Mouse (Mus musculus) liver, embryonic 12.5 days (tissue): ENCODE data around the gene 4931429L15Rik. TPM values are rescaled to one million over a fixed set of nuclear protein-coding genes. Genes with fewer than 3 reads are reported as not detected.

Experiments used
- ATAC-seq: fragments of 200-750 bp; cut with Nextera tagmentation; 2 replicates; pipeline ENCODE4 v1.8.0; 2017; ENCODE audit warnings: moderate number of reproducible peaks, mild to moderate bottlenecking, moderate library complexity
- H3K27ac ChIP-seq: fragments of 300-500 bp; sonication (generic); 2 replicates; pipeline ENCODE4 v1.5.1; 2016; ENCODE audit warnings: mild to moderate bottlenecking
- H3K27me3 ChIP-seq: fragments of 300-500 bp; sonication (generic); replicated peaks from 2 replicates; pipeline ENCODE4 v1.6.1; 2016; ENCODE audit warnings: mild to moderate bottlenecking, moderate library complexity
- H3K36me3 ChIP-seq: fragments of 300-500 bp; sonication (generic); 2 replicates; pipeline ENCODE4 v1.6.1; 2016; ENCODE audit warnings: mild to moderate bottlenecking, moderate library complexity
- H3K4me1 ChIP-seq: fragments of 300-500 bp; sonication (generic); 2 replicates; pipeline ENCODE4 v1.6.1; 2016
- H3K4me2 ChIP-seq: fragments of 300-500 bp; sonication (generic); 2 replicates; pipeline ENCODE4 v1.6.1; 2016; ENCODE audit warnings: mild to moderate bottlenecking, moderate library complexity
- H3K4me3 ChIP-seq: fragments of 300-500 bp; sonication (generic); 2 replicates; pipeline ENCODE4 v1.5.1; 2016; ENCODE audit warnings: mild to moderate bottlenecking, moderate library complexity
- H3K9ac ChIP-seq: fragments of 300-500 bp; sonication (generic); 2 replicates; pipeline ENCODE4 v1.6.1; 2016; ENCODE audit warnings: mild to moderate bottlenecking, moderate library complexity
- H3K9me3 ChIP-seq: fragments of 300-500 bp; sonication (generic); replicated peaks from 2 replicates; pipeline ENCODE4 v1.6.1; 2016; ENCODE audit warnings: mild to moderate bottlenecking, moderate library complexity
- WGBS: fragments of 180-500 bp; shearing (Covaris S2); methylation state at CpG from one replicate; pipeline ENCODE4 v1.1.7; 2016; ENCODE audit not compliant: insufficient replicate concordance; 5-methylcytosine and 5-hydroxymethylcytosine counted together
- polyA plus RNA-seq: library from polyadenylated mRNA; unstranded; fragments of >200 nt; fragmentation: Nextera tagmentation; extraction: Ambion mirVana; gene quantifications from 2 replicates; pipeline ENCODE4 v1.2.1, GENCODE M21; 2016

The 4931429L15Rik gene
- polyA plus RNA-seq, 1 experiment from 2014 or later = not detected

GRCm38 (mm10) chr9:46272677-46273454 lies 46.9 kb downstream of the 4931429L15Rik start, which contains the start of gene Zpr1:
Gene Zpr1 (plus strand): TSS chr9:46273064.
- Histone ChIP-seq H3K4me3 (peak within 1 kb of the TSS; percentile 85), H3K4me2 (peak within 1 kb of the TSS; percentile 92), H3K36me3 (peaks cover 38% of the 10 kb centered on the region), H3K9ac (peak within 1 kb of the TSS; percentile 83), H3K27me3 (peaks cover 36% of the 10 kb centered on the region), H3K27ac (peak within 1 kb of the TSS; percentile 71), H3K4me1 (peaks cover 28% of the 10 kb centered on the region), H3K9me3 (no peaks in the 10 kb centered on the region)
- 2% methylated on average over 45 of the region's 45 CpGs for WGBS
- ATAC-seq = peak; percentile 91

GRCm38 (mm10) chr9:46272070-46272469 lies 47.7 kb downstream of the 4931429L15Rik start:
- H3K9ac ChIP-seq = peak overlapping the region; percentile 83
- peak overlapping the region; percentile 92 for H3K4me2 ChIP-seq
- peaks cover 36% of the 10 kb centered on the region for H3K27me3 ChIP-seq
- peaks cover 28% of the 10 kb centered on the region for H3K4me1 ChIP-seq
- H3K4me3 ChIP-seq = peak overlapping the region; percentile 85
- H3K27ac ChIP-seq = 0 out of 2 replicates have a peak overlapping the region, but pooled peaks have one; percentile 71
- no peaks in the 10 kb centered on the region for H3K9me3 ChIP-seq
- peaks cover 30% of the 10 kb centered on the region for H3K36me3 ChIP-seq
- WGBS = 30% methylated on average over 9 of the region's 9 CpGs
- no peak for ATAC-seq

GRCm38 (mm10) chr9:46270782-46271181 lies 49.0 kb downstream of the 4931429L15Rik start:
- Histone ChIP-seq H3K36me3 (peaks cover 17% of the 10 kb centered on the region), H3K9me3 (no peaks in the 10 kb centered on the region), H3K4me1 (peaks cover 28% of the 10 kb centered on the region), H3K27ac (no peak overlapping the region), H3K4me2 (no peak overlapping the region), H3K4me3 (no peak overlapping the region), H3K9ac (no peak overlapping the region), H3K27me3 (peaks cover 36% of the 10 kb centered on the region)
- no peak for ATAC-seq
- WGBS = 75% methylated on average over 4 of the region's 4 CpGs

- Histone ChIP-seq H3K4me1 (peaks cover 22% of the 10 kb centered on the region), H3K27ac (no peak overlapping the region), H3K36me3 (peaks cover under 1% of the 10 kb centered on the region; the same call in 1 of the 2 replicates), H3K4me3 (no peak overlapping the region), H3K4me2 (no peak overlapping the region), H3K27me3 (peaks cover 36% of the 10 kb centered on the region), H3K9ac (no peak overlapping the region), H3K9me3 (no peaks in the 10 kb centered on the region)
- WGBS = 73% methylated on average over 5 of the region's 5 CpGs
- ATAC-seq = no peak
These were observed 50.7 kb downstream of the 4931429L15Rik start for GRCm38 (mm10) chr9:46269125-46269524.

GRCm38 (mm10) chr9:46268343-46268873 lies 51.4 kb downstream of the 4931429L15Rik start, which contains the start of gene Apoa5:
Gene Apoa5 (plus strand): TSS chr9:46268633.
- ATAC-seq = no peak
- peaks cover 15% of the 10 kb centered on the region for H3K4me1 ChIP-seq
- WGBS = 37% methylated on average over 7 of the region's 7 CpGs
- no peaks in the 10 kb centered on the region for H3K36me3 ChIP-seq
- H3K27me3 ChIP-seq = peaks cover 36% of the 10 kb centered on the region
- no peak within 1 kb of the TSS for H3K4me2 ChIP-seq
- no peak within 1 kb of the TSS for H3K27ac ChIP-seq
- no peak within 1 kb of the TSS for H3K9ac ChIP-seq
- H3K9me3 ChIP-seq = no peaks in the 10 kb centered on the region
- no peak within 1 kb of the TSS for H3K4me3 ChIP-seq

GRCm38 (mm10) chr9:46261131-46261530 lies 58.7 kb downstream of the 4931429L15Rik start:
- Histone ChIP-seq H3K27ac (no peak overlapping the region), H3K9ac (no peak overlapping the region), H3K4me3 (no peak overlapping the region), H3K4me1 (0 out of 2 replicates have a peak, but pooled peaks cover 9% of the 10 kb centered on the region), H3K4me2 (no peak overlapping the region), H3K36me3 (no peaks in the 10 kb centered on the region), H3K9me3 (no peaks in the 10 kb centered on the region), H3K27me3 (no peaks in the 10 kb centered on the region)
- 61% methylated on average over 7 of the region's 7 CpGs for WGBS
- no peak for ATAC-seq

- Histone ChIP-seq H3K4me3 (no peak overlapping the region), H3K36me3 (no peaks in the 10 kb centered on the region), H3K27ac (no peak overlapping the region), H3K4me1 (0 out of 2 replicates have a peak, but pooled peaks cover 9% of the 10 kb centered on the region), H3K9ac (no peak overlapping the region), H3K4me2 (no peak overlapping the region), H3K27me3 (no peaks in the 10 kb centered on the region), H3K9me3 (no peaks in the 10 kb centered on the region)
- no peak for ATAC-seq
- WGBS = 78% methylated on average over 6 of the region's 6 CpGs
These were observed 60.7 kb downstream of the 4931429L15Rik start for GRCm38 (mm10) chr9:46259111-46259510.

GRCm38 (mm10) chr9:46257546-46257945 lies 62.2 kb downstream of the 4931429L15Rik start:
- Histone ChIP-seq H3K27ac (no peak overlapping the region), H3K36me3 (no peaks in the 10 kb centered on the region), H3K4me2 (no peak overlapping the region), H3K27me3 (no peaks in the 10 kb centered on the region), H3K4me3 (no peak overlapping the region), H3K4me1 (0 out of 2 replicates have a peak, but pooled peaks cover 9% of the 10 kb centered on the region), H3K9ac (no peak overlapping the region), H3K9me3 (no peaks in the 10 kb centered on the region)
- 0 out of 2 replicates have a peak, but pooled peaks have one; percentile 21 for ATAC-seq
- WGBS = 60% methylated on average over 3 of the region's 3 CpGs

GRCm38 (mm10) chr9:46256658-46257385 lies 63.0 kb downstream of the 4931429L15Rik start:
- Histone ChIP-seq H3K27me3 (no peaks in the 10 kb centered on the region), H3K4me3 (no peak overlapping the region), H3K9me3 (no peaks in the 10 kb centered on the region), H3K4me2 (no peak overlapping the region), H3K4me1 (0 out of 2 replicates have a peak, but pooled peaks cover 9% of the 10 kb centered on the region), H3K27ac (no peak overlapping the region), H3K36me3 (no peaks in the 10 kb centered on the region), H3K9ac (no peak overlapping the region)
- no peak for ATAC-seq
- 68% methylated on average over 10 of the region's 10 CpGs for whole genome bisulfite sequencing

- WGBS = 72% methylated on average over 7 of the region's 7 CpGs
- Histone ChIP-seq H3K27ac (no peak overlapping the region), H3K36me3 (no peaks in the 10 kb centered on the region), H3K4me3 (no peak overlapping the region), H3K4me1 (0 out of 2 replicates have a peak, but pooled peaks cover 9% of the 10 kb centered on the region), H3K9ac (no peak overlapping the region), H3K4me2 (no peak overlapping the region), H3K9me3 (no peaks in the 10 kb centered on the region), H3K27me3 (no peaks in the 10 kb centered on the region)
- no peak for ATAC-seq
These were observed 63.6 kb downstream of the 4931429L15Rik start for GRCm38 (mm10) chr9:46256177-46256576.
